Mouse (Mus musculus): ENCODE measurements around the gene Bin2. TPM values are rescaled to one million over a fixed set of nuclear protein-coding genes. Genes with fewer than 3 reads are reported as not detected.
A peak's percentile ranks its signal among the peaks of the same experiment; 100 is the strongest.

Bin2 gene
- polyA plus RNA-seq, 1 experiment from 2014 or later: 40.6 TPM

- WGBS (ENCODE audit: insufficient replicate concordance): 45% methylated on average over 5 of the region's 5 CpGs
- Histone ChIP-seq H3K9me3 (replicated peaks) (no peaks in the 10 kb centered on the region), H3K4me1 (peaks cover 44% of the 10 kb centered on the region), H3K27me3 (replicated peaks) (peaks cover 24% of the 10 kb centered on the region), H3K9ac (no peak overlapping the region), H3K36me3 (no peaks in the 10 kb centered on the region), H3K4me2 (no peak overlapping the region), H3K4me3 (no peak overlapping the region), H3K27ac (no peak overlapping the region)
- no peak for ATAC-seq
These were observed 31.1 kb upstream of the Bin2 start for GRCm38 (mm10) chr15:100700424-100700823.

GRCm38 (mm10) chr15:100699386-100699785 is 30.0 kb upstream of the Bin2 start:
- Histone ChIP-seq H3K4me2 (no peak overlapping the region), H3K9ac (no peak overlapping the region), H3K4me3 (no peak overlapping the region), H3K36me3 (no peaks in the 10 kb centered on the region), H3K9me3 (replicated peaks) (no peaks in the 10 kb centered on the region), H3K27me3 (replicated peaks) (peaks cover 20% of the 10 kb centered on the region), H3K4me1 (peaks cover 43% of the 10 kb centered on the region), H3K27ac (no peak overlapping the region; the same call in 1 of the 2 replicates)
- WGBS (ENCODE audit: insufficient replicate concordance): 43% methylated on average over 6 of the region's 6 CpGs
- peak; percentile 45; the same call in 1 of the 2 replicates for ATAC-seq

- Histone ChIP-seq H3K4me3 (no peak overlapping the region), H3K9ac (no peak overlapping the region), H3K4me2 (no peak overlapping the region), H3K27ac (no peak overlapping the region), H3K4me1 (peaks cover 36% of the 10 kb centered on the region), H3K36me3 (no peaks in the 10 kb centered on the region), H3K9me3 (replicated peaks) (no peaks in the 10 kb centered on the region), H3K27me3 (replicated peaks) (peaks cover 7% of the 10 kb centered on the region)
- ATAC-seq: no peak
- WGBS (ENCODE audit: insufficient replicate concordance): 70% methylated on average over 10 of the region's 10 CpGs
These were observed 28.7 kb upstream of the Bin2 start for GRCm38 (mm10) chr15:100698078-100698477.

GRCm38 (mm10) chr15:100694406-100694805 is 25.1 kb upstream of the Bin2 start:
- Histone ChIP-seq H3K27ac (no peak overlapping the region), H3K9ac (no peak overlapping the region), H3K27me3 (replicated peaks) (peaks cover 4% of the 10 kb centered on the region; the same call in 1 of the 2 replicates), H3K4me1 (peaks cover 3% of the 10 kb centered on the region; the same call in 1 of the 2 replicates), H3K4me3 (no peak overlapping the region), H3K9me3 (replicated peaks) (peaks cover 10% of the 10 kb centered on the region; the same call in 1 of the 2 replicates), H3K4me2 (no peak overlapping the region), H3K36me3 (no peaks in the 10 kb centered on the region)
- 75% methylated on average over 9 of the region's 9 CpGs for WGBS (ENCODE audit: insufficient replicate concordance)
- ATAC-seq: no peak

GRCm38 (mm10) chr15:100691990-100692389 is 22.6 kb upstream of the Bin2 start:
- no peak overlapping the region for H3K27ac ChIP-seq
- H3K4me3 ChIP-seq: no peak overlapping the region
- WGBS (ENCODE audit: insufficient replicate concordance): 26% methylated on average over 3 of the region's 3 CpGs
- no peak overlapping the region for H3K4me2 ChIP-seq
- 0 out of 2 replicates have a peak, but pooled peaks cover 6% of the 10 kb centered on the region for H3K27me3 ChIP-seq (replicated peaks)
- H3K9ac ChIP-seq: no peak overlapping the region
- peaks cover 11% of the 10 kb centered on the region for H3K4me1 ChIP-seq
- no peaks in the 10 kb centered on the region for H3K36me3 ChIP-seq
- H3K9me3 ChIP-seq (replicated peaks): peaks cover 10% of the 10 kb centered on the region; the same call in 1 of the 2 replicates
- ATAC-seq: no peak

- H3K27ac ChIP-seq: peak within 1 kb of the TSS; percentile 56; the same call in 1 of the 2 replicates
- H3K4me1 ChIP-seq: peaks cover 52% of the 10 kb centered on the region
- H3K9me3 ChIP-seq (replicated peaks): peaks cover 10% of the 10 kb centered on the region; the same call in 1 of the 2 replicates
- peak within 1 kb of the TSS; percentile 14; the same call in 1 of the 2 replicates for H3K9ac ChIP-seq
- H3K4me3 ChIP-seq: no peak within 1 kb of the TSS
- WGBS (ENCODE audit: insufficient replicate concordance): 50% methylated on average over 8 of the region's 8 CpGs
- H3K27me3 ChIP-seq (replicated peaks): 0 out of 2 replicates have a peak, but pooled peaks cover 9% of the 10 kb centered on the region
- no peak for ATAC-seq
- peak within 1 kb of the TSS; percentile 45 for H3K4me2 ChIP-seq
- no peaks in the 10 kb centered on the region for H3K36me3 ChIP-seq
These were observed 18.1 kb upstream of the Bin2 start, which contains the start of gene Cela1 for GRCm38 (mm10) chr15:100687430-100687971. Gene Cela1, minus strand, starts transcription at chr15:100687921.

- no peak overlapping the region for H3K4me3 ChIP-seq
- peak overlapping the region; percentile 56; the same call in 1 of the 2 replicates for H3K27ac ChIP-seq
- H3K36me3 ChIP-seq: no peaks in the 10 kb centered on the region
- peaks cover 10% of the 10 kb centered on the region; the same call in 1 of the 2 replicates for H3K9me3 ChIP-seq (replicated peaks)
- peaks cover 52% of the 10 kb centered on the region for H3K4me1 ChIP-seq
- 13% methylated on average over 12 of the region's 12 CpGs for WGBS (ENCODE audit: insufficient replicate concordance)
- H3K4me2 ChIP-seq: peak overlapping the region; percentile 45
- 0 out of 2 replicates have a peak, but pooled peaks cover 9% of the 10 kb centered on the region for H3K27me3 ChIP-seq (replicated peaks)
- no peak for ATAC-seq
- peak overlapping the region; percentile 14; the same call in 1 of the 2 replicates for H3K9ac ChIP-seq
These were observed 17.6 kb upstream of the Bin2 start for GRCm38 (mm10) chr15:100686989-100687388.

- Histone ChIP-seq H3K27ac (peak overlapping the region; percentile 56), H3K4me2 (peak overlapping the region; percentile 45), H3K4me3 (no peak overlapping the region), H3K27me3 (replicated peaks) (0 out of 2 replicates have a peak, but pooled peaks cover 9% of the 10 kb centered on the region), H3K4me1 (peaks cover 52% of the 10 kb centered on the region), H3K9me3 (replicated peaks) (peaks cover 10% of the 10 kb centered on the region; the same call in 1 of the 2 replicates), H3K36me3 (no peaks in the 10 kb centered on the region), H3K9ac (peak overlapping the region; percentile 14; the same call in 1 of the 2 replicates)
- ATAC-seq: no peak
- WGBS (ENCODE audit: insufficient replicate concordance): 81% methylated on average over 6 of the region's 6 CpGs
These were observed 17.1 kb upstream of the Bin2 start for GRCm38 (mm10) chr15:100686434-100686833.

- H3K9me3 ChIP-seq (replicated peaks): peaks cover 9% of the 10 kb centered on the region; the same call in 1 of the 2 replicates
- H3K4me3 ChIP-seq: no peak overlapping the region
- H3K27ac ChIP-seq: peak overlapping the region; percentile 56; the same call in 1 of the 2 replicates
- no peak overlapping the region for H3K9ac ChIP-seq
- H3K4me2 ChIP-seq: peak overlapping the region; percentile 46
- no peaks in the 10 kb centered on the region for H3K36me3 ChIP-seq
- H3K27me3 ChIP-seq (replicated peaks): 0 out of 2 replicates have a peak, but pooled peaks cover 9% of the 10 kb centered on the region
- ATAC-seq: peak; percentile 65
- 37% methylated on average over 8 of the region's 8 CpGs for WGBS (ENCODE audit: insufficient replicate concordance)
- peaks cover 58% of the 10 kb centered on the region for H3K4me1 ChIP-seq
These were observed 16.5 kb upstream of the Bin2 start for GRCm38 (mm10) chr15:100685849-100686248.

- peaks cover 64% of the 10 kb centered on the region for H3K4me1 ChIP-seq
- H3K4me2 ChIP-seq: peak overlapping the region; percentile 46
- H3K27me3 ChIP-seq (replicated peaks): 0 out of 2 replicates have a peak, but pooled peaks cover 9% of the 10 kb centered on the region
- H3K36me3 ChIP-seq: no peaks in the 10 kb centered on the region
- peaks cover 3% of the 10 kb centered on the region; the same call in 1 of the 2 replicates for H3K9me3 ChIP-seq (replicated peaks)
- no peak overlapping the region for H3K9ac ChIP-seq
- 0 out of 2 replicates have a peak overlapping the region, but pooled peaks have one; percentile 31 for H3K27ac ChIP-seq
- no peak overlapping the region; the same call in 1 of the 2 replicates for H3K4me3 ChIP-seq
- WGBS (ENCODE audit: insufficient replicate concordance): 21% methylated on average over 13 of the region's 13 CpGs
- peak; percentile 46 for ATAC-seq
These were observed 15.9 kb upstream of the Bin2 start for GRCm38 (mm10) chr15:100685255-100685654.

GRCm38 (mm10) chr15:100684450-100684849 is 15.1 kb upstream of the Bin2 start:
- no peak overlapping the region for H3K27ac ChIP-seq
- no peaks in the 10 kb centered on the region for H3K36me3 ChIP-seq
- H3K4me2 ChIP-seq: peak overlapping the region; percentile 46
- WGBS (ENCODE audit: insufficient replicate concordance): 57% methylated on average over 10 of the region's 10 CpGs
- 0 out of 2 replicates have a peak, but pooled peaks cover 9% of the 10 kb centered on the region for H3K27me3 ChIP-seq (replicated peaks)
- peaks cover 71% of the 10 kb centered on the region for H3K4me1 ChIP-seq
- no peak overlapping the region for H3K4me3 ChIP-seq
- no peaks in the 10 kb centered on the region for H3K9me3 ChIP-seq (replicated peaks)
- ATAC-seq: no peak
- H3K9ac ChIP-seq: peak overlapping the region; percentile 4; the same call in 1 of the 2 replicates

- Histone ChIP-seq H3K36me3 (no peaks in the 10 kb centered on the region), H3K27ac (no peak overlapping the region), H3K4me3 (no peak overlapping the region), H3K4me1 (peaks cover 75% of the 10 kb centered on the region), H3K4me2 (no peak overlapping the region), H3K27me3 (replicated peaks) (0 out of 2 replicates have a peak, but pooled peaks cover 3% of the 10 kb centered on the region), H3K9me3 (replicated peaks) (no peaks in the 10 kb centered on the region), H3K9ac (no peak overlapping the region)
- ATAC-seq: peak; percentile 25; the same call in 1 of the 2 replicates
- 53% methylated on average over 2 of the region's 2 CpGs for WGBS (ENCODE audit: insufficient replicate concordance)
These were observed 13.7 kb upstream of the Bin2 start for GRCm38 (mm10) chr15:100683041-100683440.

All from liver, embryonic 12.5 days (tissue).